Mouse (Mus musculus) erythroblast, adult 5-6 weeks (primary cell): ENCODE measurements around the gene Vgf. TPM values are rescaled to one million over a fixed set of nuclear protein-coding genes. Genes with fewer than 3 reads are reported as not detected.

Experiments used
- ATAC-seq: replicated peaks from 2 replicates; pipeline ENCODE4 v1.8.0; 2016; ENCODE audit warnings: moderate number of reproducible peaks, mild to moderate bottlenecking, moderate TSS enrichment, inconsistent platforms; ENCODE audit not compliant: poor library complexity, low FRiP score, severe bottlenecking
- total RNA-seq, 2 experiments: library from RNA; stranded (forward) in 1 of 2; stranded (reverse) in 1 of 2; fragments of 150-400 nt in 1 of 2; fragments of 200-764, 138-1000 nt in 1 of 2; gene quantifications; 2 replicates each; pipeline versions ENCODE4 v1.2.3 to v1.2.4; 2015 to 2017; ENCODE audit warnings: low replicate concordance in 2 of 2

Vgf gene
- total RNA-seq, 2 experiments from 2014 or later = not detected

DNA sequence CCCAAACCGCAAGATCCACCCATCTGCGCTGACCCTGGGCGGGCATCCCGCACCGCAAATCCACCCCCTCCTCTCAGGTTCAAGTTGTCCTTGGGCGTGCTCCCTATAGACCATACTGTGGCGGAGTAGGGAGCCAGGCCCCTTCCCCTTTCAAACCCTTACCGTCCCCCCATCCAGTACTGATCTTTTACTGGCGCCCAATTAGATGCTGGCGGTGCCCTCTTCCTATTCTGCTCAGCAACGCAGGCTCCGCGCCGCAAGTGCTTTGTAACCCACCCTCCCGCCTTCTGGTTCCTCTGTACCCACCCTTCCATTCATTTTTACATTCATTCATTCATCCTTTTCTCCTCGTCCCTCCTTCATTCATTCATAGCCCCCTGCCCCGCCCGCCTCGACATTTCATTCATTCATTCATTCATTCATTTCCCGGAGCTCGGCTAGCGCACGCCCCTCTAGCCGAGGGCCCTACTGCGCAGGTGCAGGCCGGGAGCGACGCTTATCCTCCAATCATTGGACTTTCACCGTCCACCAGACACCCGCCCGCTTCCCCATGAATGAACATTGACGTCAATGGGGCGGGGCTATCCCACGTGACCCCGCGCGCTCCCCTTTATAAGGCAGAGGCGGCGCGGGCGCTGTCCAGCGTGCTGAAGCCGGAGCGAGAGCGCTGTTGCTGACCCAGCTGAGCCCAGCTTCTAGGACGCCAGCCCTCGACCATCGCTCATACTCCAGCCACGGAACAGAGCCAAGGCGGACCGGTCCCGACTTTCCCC lies 3.6 kb downstream of the Vgf start:
- ATAC-seq = peak; percentile 64

DNA sequence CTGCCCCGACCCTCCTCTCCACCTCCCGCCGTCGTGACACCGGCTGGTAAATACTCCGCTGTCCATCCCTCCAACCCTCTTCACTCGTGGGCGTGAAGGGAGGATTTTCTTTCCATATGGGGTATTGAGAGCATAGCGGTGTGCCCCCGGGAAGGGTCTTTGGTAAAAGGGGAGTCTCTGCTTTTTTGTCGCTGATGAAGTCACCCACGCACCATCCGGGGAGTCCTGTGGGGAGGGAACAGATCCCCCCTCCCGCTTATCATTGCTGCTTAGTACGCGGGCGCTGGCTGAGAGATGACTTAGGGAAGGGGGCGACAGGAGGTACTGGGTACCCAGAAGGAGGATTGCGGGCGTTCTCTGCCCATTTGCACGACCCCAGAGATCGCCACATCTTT lies 4.2 kb downstream of the Vgf start:
- no peak for ATAC-seq

DNA sequence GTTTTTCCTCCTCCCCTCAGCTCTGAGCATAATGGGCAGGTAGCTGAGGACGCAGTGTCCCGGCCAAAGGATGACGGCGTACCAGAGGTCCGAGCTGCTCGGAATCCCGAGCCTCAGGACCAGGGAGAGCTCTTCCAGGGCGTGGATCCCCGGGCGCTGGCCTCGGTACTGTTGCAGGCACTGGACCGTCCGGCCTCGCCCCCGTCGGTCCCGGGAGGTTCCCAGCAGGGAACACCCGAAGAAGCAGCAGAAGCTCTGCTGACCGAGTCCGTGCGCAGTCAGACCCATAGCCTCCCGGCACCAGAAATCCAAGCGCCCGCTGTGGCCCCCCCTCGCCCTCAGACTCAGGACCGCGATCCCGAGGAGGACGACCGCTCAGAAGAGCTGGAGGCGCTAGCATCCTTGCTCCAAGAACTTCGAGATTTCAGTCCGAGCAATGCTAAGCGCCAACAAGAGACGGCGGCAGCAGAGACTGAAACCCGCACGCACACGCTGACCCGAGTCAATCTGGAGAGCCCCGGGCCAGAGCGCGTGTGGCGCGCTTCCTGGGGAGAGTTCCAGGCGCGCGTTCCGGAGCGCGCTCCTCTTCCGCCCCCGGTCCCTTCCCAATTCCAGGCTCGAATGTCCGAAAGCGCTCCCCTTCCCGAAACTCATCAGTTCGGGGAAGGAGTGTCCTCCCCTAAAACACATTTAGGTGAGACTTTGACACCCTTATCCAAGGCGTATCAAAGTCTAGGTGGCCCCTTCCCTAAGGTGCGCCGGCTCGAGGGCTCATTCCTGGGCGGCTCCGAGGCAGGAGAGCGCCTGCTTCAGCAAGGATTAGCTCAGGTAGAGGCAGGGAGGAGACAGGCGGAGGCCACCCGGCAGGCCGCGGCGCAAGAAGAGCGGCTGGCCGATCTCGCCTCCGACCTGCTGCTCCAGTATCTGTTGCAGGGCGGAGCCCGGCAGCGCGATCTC lies 5.2 kb downstream of the Vgf start:
- no peak for ATAC-seq

DNA sequence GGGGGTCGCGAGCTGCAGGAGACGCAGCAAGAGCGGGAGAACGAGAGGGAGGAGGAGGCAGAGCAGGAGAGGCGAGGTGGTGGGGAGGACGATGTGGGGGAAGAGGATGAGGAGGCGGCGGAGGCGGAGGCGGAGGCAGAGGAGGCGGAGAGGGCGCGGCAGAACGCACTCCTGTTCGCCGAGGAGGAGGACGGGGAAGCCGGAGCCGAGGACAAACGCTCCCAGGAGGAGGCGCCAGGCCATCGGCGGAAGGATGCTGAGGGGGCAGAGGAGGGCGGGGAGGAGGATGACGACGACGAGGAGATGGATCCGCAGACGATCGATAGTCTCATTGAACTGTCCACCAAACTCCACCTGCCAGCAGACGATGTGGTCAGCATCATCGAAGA lies 5.8 kb downstream of the Vgf start:
- no peak for ATAC-seq

DNA sequence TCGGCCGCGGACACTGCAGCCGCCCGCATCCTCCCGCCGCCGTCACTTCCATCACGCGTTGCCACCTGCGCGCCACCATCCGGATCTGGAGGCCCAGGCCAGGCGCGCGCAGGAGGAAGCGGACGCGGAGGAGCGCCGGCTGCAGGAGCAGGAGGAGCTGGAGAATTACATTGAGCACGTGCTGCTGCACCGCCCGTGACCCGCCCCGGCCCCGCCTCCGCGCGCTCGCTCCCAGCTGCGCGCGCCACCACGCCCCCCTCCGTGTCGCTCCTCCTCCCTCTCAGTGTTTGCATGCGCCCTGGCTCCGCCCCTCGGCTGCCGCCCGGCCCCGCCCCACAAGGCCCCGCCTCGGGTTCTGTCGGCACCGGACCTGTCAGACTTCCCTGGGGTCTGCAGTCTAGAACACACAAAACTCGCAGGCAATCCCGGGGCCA lies 6.5 kb downstream of the Vgf start:
- ATAC-seq = peak; percentile 76

DNA sequence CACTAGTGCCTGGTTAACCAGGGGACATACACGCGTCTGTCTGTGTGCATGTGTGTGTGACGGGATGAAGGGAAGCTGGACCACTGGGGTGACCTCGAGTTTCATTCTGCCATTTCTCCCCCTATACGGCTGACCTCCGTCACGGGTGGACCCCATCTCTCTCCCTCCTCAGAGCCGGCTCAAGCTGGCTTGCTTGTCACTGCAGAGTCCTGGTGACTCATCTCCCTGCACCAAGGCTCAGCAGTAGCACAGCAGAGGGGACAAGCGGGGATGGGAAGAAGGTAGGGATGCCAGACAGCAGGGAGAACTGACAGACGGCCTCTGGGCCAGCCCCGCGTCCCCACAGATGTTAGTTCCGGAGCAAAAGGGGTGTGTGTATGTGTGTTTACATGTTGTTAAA lies 10.0 kb downstream of the Vgf start:
- no peak for ATAC-seq

DNA sequence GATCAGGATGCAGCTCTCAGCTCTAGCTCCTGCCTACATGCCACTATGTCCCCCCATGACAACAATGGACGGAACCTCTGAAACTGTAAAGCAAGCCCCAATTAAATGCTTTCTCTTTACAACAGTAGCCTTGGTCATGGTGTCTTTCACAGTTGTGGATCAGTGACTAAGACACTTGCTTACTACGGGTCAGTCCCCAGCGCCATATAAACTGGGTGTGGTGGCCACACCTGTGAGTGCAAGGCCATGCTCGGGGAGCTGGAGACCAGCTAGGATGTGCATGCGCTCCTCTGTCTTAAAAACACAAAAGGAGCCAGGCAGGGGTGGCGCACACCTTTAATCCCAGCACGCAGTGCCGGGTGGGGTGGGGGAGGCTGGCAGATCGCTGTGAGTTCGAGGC lies 13.3 kb downstream of the Vgf start:
- ATAC-seq = no peak

DNA sequence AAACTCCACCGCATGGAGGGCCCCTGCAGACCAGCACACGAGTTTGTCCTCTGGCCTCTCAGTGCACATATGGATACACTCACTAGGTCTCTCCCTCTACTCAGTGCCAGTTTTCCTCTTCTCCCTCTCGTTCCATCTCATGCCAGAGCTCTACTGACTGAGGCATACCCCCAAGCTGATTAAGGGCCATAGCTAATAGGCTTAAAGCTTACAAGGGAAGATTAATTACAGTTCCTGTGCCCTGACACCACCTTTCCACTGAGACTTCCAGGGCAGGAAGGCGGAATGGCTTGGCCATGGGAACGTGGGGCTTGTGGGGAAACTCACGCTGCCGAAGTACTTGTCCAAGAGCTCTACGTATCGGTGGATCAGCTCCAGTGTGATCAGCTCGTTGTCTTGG lies 15.2 kb downstream of the Vgf start:
- no peak for ATAC-seq

DNA sequence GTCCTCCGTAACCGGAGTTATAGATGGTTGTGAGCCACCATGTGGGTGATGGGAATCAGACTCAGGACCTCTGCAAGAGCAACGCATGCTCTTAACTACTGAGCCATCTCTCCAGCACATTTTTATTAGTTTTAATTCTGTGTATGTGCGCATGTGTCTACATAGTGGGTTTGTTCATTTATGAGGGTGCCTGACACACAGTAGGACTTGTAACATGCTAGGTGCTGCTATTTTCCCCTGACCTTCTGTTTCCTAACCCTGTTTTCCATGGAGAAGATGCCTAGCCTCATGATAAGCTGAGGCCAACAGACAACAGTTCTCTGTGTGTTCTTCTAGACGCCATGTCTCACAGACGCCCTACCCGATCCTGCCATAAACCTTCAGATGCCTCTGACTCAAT lies 17.8 kb downstream of the Vgf start:
- ATAC-seq = no peak

DNA sequence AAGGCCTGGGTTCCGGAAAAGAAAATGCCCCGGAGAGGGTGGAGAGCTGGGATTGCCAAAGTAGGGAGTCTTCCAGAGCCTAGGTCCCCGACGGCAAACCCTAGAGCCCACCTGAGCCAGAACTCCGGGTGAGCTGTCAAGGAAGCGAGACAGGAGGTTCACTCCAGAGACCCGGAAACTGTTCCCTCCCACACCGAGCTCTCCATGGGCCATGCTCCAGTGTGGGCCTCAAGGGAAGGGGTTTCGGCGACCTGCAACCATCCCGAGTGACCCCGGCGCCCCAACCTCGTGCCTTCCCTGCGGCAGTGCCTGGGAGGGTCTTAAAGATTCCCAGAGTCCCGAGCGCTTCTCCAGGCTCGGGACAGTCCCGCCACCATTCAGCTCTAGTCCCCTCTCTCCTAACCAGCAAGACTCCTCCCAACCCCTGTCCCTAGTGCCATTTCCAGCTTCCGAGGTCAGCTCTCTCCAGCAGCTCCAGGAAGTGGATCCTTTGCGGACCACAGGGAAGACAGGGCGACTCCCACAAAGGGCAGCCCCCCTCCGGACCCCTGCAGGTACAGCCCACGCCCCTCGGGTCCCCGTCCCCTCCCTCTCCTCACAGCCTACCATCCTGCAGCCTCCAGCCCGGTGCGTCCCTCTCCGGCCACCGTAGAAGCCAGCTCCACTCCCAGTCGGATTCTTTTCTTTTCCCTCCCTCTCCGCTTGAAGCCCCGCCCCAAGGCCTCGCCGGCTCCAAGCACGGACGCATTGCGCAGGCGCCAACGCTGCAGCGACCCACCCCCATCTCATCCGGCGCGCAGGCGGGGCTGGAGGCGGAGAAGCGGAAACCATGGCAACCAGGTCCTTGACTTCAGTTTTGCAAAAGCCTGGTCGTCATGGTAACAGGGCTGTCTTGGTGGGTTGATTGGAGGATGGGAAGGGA lies 19.5 kb downstream of the Vgf start, which contains the start of gene Ap1s1:
Ap1s1 (minus strand) TSS at position 734 of the 922 bp plus-strand sequence.
- peak; percentile 83 for ATAC-seq

DNA sequence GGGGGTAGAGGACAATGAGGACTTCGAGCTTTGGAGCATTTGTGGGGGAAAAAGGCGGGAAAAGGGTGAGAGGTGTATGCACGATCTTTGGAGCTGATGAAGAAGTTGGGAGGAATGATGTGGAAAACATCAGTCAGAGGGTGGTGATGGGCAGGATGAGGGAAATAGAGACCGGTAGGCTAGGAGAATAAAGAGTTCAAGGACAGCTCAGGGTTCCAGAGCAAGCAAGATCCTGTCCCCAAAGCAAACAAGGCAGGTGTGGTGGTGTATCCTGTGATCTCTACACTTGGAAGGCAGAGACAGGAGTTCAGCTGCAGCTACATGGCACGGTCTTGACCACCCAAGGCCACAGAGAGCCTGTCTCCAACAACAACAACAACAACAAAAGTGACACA lies 20.1 kb downstream of the Vgf start:
- peak; percentile 30; the same call in 1 of the 2 replicates for ATAC-seq

DNA sequence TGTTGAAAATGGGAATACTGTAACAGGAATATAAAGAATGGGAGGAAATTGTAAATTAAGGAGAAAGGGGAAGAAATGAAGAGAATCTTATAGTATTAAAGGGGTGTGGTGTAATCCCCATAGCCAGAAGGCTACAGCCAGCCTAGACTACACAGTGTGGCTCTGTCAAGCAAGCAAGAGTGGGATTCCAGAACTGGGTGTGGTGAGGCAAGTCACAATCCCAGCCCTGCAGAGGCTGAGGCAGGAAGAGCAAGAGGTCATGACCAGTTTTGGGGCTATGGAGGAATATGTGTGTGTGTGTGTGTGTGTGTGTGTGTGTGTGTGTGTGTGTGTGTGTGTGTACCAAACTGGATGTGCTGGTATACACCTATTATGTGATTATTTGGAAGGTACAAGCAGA lies 20.8 kb downstream of the Vgf start:
- no peak for ATAC-seq

DNA sequence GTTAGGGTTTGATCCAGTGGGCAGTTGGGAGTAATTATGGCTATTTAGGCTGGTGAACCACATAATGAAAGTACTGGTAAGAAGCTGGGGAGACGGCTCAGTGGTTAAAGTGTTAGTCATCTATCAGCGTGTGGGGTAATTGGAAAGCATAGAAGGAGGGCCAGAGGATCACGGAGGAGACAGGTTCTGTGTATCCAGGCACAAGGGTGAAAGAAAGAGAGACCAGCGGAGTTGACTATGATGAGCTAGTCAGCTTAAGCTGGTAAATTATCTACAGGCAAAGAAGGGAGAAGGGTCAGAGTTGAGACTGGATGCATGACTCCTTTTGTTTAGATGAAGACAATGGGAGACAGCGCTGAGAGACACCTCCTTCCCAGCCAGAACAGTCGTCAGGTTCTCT lies 24.9 kb downstream of the Vgf start:
- ATAC-seq = no peak

DNA sequence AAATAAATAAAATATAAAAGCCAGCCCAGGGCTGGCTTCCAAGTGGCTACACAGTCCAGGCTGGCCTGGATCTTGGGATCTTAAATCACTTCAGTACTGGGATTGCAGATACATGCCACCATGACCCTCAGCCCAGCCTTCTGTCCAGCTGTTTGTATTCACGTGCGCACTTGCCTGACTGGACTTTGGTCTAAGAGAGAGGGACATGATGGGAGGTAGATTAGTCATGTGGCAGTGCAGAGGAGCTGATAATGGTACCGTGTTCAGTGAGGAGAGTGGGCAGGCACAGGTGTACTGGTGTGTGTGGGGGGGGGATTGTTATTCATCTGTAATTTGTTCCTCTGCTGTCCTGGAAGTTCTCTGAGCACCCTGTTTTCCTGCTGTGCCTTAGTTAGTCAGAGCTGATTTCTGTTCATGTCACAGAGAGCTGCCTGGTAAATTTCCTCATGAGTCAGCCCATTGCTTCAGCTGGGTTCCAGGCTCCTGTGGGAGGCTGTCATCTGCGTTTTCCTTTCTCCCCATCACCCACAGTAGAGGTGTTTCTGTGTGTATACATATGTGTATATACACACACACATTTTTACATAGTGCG lies 25.8 kb downstream of the Vgf start:
- ATAC-seq = no peak

DNA sequence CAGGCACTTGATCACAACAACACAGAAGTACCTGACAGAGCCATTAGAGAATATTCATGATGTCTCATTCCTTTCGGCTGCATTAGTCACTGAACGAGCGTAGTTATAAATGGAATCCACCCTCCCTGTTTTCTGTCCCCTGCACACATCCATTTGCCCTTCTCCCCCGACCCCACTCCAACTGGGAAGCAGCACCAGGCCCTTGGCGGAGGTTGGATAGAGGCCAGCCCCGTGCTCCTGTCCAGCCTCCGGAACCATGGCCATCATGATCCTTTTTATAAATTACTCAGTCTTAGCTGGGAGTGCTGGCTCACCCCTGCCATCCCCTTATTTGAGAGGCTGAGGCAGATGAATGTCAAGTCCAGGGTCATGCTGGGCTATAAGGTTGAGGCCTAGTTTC lies 28.1 kb downstream of the Vgf start:
- ATAC-seq = no peak

DNA sequence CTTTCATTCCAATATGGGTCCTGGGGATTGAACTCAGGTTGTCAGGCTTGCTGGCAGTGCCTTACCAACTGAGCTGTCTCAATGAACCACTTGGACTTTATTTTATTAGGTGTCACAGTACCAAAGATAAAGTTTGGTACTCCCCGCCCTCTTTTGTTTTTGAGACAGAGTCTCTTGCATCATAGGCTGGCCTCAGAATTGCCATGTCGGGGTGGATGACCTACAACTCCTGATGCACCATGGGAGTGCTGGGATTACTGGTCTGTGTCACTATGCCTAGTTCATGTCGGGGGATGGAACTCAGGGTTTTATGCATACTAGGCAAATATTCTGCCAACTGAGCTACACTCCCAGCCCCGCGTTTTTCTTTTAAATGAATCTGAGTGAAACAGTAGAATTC lies 28.7 kb downstream of the Vgf start:
- ATAC-seq = no peak

DNA sequence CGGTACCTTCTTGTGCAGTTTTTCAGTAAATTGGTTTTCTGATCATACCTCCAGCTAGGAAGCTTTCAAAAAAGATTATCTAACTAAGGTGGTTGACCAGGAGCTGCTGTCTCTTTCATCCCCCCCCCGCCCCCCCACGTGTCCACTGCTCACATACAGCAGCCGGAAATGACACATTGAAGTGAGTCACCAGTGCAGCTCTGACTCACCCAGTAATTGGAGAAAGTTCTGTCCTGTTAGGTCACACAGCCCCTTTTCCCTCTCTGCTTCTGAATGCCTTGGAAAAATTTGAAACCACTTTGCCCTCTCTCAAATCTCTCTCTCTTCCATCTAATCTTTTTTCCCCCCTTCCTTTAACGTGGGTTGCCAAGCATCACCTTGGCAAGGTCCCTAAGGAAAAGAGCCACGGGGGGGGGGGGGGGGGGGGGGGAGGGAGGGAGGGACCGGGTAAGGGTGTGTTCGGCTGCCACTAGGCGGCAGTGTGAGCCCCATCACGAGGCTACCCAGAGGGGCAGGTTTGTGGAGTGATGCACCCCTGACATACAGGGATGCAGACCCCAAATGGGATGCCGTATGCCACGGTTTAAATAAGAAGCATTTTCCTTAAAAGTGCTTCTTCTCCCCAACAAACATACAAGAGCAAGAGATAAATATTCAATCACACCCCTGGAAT lies 35.8 kb downstream of the Vgf start:
- no peak; the same call in 1 of the 2 replicates for ATAC-seq

DNA sequence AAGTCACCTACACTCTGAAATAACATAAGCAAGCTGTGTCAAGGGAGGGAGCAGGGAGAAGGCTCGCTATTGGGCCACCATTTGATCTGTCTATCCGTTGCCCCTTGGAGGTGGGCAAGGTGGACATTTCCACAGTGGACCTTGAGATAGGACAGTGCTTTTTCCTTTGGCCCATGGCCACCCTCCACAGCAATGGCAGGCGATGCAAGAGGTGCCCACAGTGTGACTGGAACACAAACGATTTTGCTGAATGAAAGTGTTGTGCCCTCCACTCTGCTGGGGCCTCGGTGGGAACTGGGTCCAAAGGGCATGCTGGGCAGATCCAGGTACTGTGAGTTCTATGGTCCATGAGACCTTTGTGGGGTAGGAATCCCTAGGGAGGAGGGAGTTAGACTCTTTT lies 36.4 kb downstream of the Vgf start:
- no peak for ATAC-seq

DNA sequence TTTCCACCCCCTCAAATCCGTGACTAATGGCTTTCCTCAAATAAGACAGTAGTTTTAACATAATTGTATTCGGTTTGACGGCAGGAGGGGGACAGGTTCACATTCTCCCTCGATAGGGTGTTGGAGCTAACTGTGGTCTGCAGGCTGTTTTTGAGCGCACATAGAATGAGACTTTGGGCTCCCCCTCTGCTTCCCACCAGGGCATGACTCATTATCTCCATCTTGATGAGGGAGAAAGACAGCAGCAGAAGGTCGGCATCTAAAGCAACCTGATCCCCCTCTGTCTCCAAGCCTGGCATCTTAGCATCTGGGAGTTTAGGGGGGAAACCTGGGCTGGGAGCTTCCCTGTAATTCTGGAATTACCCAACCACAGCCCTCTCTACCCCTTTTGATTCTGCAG lies 39.3 kb downstream of the Vgf start:
- ATAC-seq = no peak
